Mouse (Mus musculus) testis, adult 2 months (tissue): ENCODE results near the gene Kcnk1.

Experiments
- CTCF ChIP-seq: fragments of 200-500 bp; IDR thresholded peaks from 2 replicates; pipeline ENCODE4 v1.5.1; 2012; ENCODE audit warnings: low read depth, mild to moderate bottlenecking, inconsistent platforms, low read length, moderate library complexity; ENCODE audit not compliant: control insufficient read depth, insufficient read depth, insufficient replicate concordance
- POLR2A ChIP-seq: fragments of 200-500 bp; IDR thresholded peaks from 2 replicates; pipeline ENCODE4 v1.6.1; 2012; ENCODE audit warnings: low read depth, mild to moderate bottlenecking, inconsistent platforms, low read length, moderate library complexity; ENCODE audit not compliant: control insufficient read depth

GRCm38 (mm10) chr8:125993636-125994035 is 1.3 kb upstream of the Kcnk1 start:
- no peak for TF ChIP-seq CTCF
- TF ChIP-seq POLR2A = no peak
